Mouse (Mus musculus) G1E (cell line): ENCODE results near the gene Bola1. TPM values are rescaled to one million over a fixed set of nuclear protein-coding genes. Genes with fewer than 3 reads are reported as not detected.

Experiments
- ATAC-seq: 2 replicates; pipeline ENCODE4 v1.8.0; 2016; ENCODE audit warnings: mild to moderate bottlenecking; ENCODE audit not compliant: insufficient number of reproducible peaks, poor library complexity, low FRiP score, severe bottlenecking; ENCODE audit errors: extremely low read depth
- DNase-seq: peaks from one replicate; pipeline ENCODE4 v3.0.0; 2012; ENCODE audit warnings: low spot score
- H3K27me3 ChIP-seq: 2 replicates; pipeline ENCODE4 v1.6.1; 2012; ENCODE audit warnings: mild to moderate bottlenecking, low read length, inconsistent platforms; ENCODE audit not compliant: insufficient read depth
- H3K36me3 ChIP-seq: replicated peaks from 2 replicates; pipeline ENCODE3; 2012; ENCODE audit warnings: mild to moderate bottlenecking, inconsistent platforms
- H3K4me1 ChIP-seq: 2 replicates; pipeline ENCODE4 v1.6.1; 2012; ENCODE audit warnings: low read depth, low read length, inconsistent platforms, mixed read lengths; ENCODE audit not compliant: insufficient read depth
- H3K4me3 ChIP-seq: 2 replicates; pipeline ENCODE4 v1.5.1; 2012; ENCODE audit warnings: low read depth, mild to moderate bottlenecking, inconsistent platforms, low read length, moderate library complexity, mixed read lengths
- H3K9me3 ChIP-seq: replicated peaks from 2 replicates; pipeline ENCODE4 v1.6.1; 2012; ENCODE audit warnings: inconsistent platforms
- CTCF ChIP-seq: IDR thresholded peaks from 2 replicates; pipeline ENCODE4 v1.5.1; 2012; ENCODE audit warnings: low read depth, low read length, inconsistent platforms, mixed read lengths
- GATA1 ChIP-seq: IDR thresholded peaks from 2 replicates; pipeline ENCODE4 v1.6.1; 2012; ENCODE audit warnings: borderline replicate concordance, low read length, inconsistent platforms, mixed read lengths
- GATA2 ChIP-seq: IDR thresholded peaks from 2 replicates; pipeline ENCODE4 v1.6.1; 2012; ENCODE audit warnings: low read depth, low read length, inconsistent platforms, borderline replicate concordance
- POLR2AphosphoS5 ChIP-seq: IDR thresholded peaks from 2 replicates; pipeline ENCODE4 v1.6.1; 2012; ENCODE audit warnings: low read depth, low read length, inconsistent platforms; ENCODE audit not compliant: insufficient replicate concordance
- TAL1 ChIP-seq: conservative IDR thresholded peaks from 2 replicates; pipeline ENCODE4 v1.6.1; 2012; ENCODE audit warnings: low read depth, low read length, inconsistent platforms, mixed read lengths
- polyA plus RNA-seq: library from polyadenylated mRNA; stranded (reverse); fragments of >175 nt; gene quantifications from 2 replicates; pipeline ENCODE4 v1.2.3, GENCODE M21; 2012
- total RNA-seq, 2 experiments: library from RNA; stranded (forward) in 1 of 2; stranded (reverse) in 1 of 2; fragments of 200-1000 nt in 1 of 2; fragments of >200 nt in 1 of 2; fragmentation: Nextera tagmentation in 1 of 2; gene quantifications; 2 replicates each; pipeline ENCODE4 v1.2.3; 2014 to 2017

The Bola1 gene
- total and polyA plus RNA-seq, 3 experiments, result 19.6 to 115 (median 48.2) TPM

- peaks cover 13% of the 10 kb centered on the region for H3K36me3 ChIP-seq
- no peak for ATAC-seq
Observed at GRCm38 (mm10) chr3:96195616-96196313, 23.7 kb downstream of the Bola1 start.

GRCm38 (mm10) chr3:96194966-96195365 lies 24.5 kb downstream of the Bola1 start:
- DNase-seq, result no peak
- H3K4me1 ChIP-seq, result peaks cover 49% of the 10 kb centered on the region
- TF ChIP-seq GATA2 (no peak), TAL1 (no peak), POLR2AphosphoS5 (no peak), CTCF (no peak), GATA1 (no peak)
- H3K36me3 ChIP-seq, result peaks cover 13% of the 10 kb centered on the region
- peaks cover 5% of the 10 kb centered on the region for H3K9me3 ChIP-seq
- H3K27me3 ChIP-seq, result peaks cover 29% of the 10 kb centered on the region
- H3K4me3 ChIP-seq, result no peak overlapping the region
- no peak for ATAC-seq

More at GRCm38 (mm10) chr3:96195616-96196313, 23.7 kb downstream of the Bola1 start:
- Histone ChIP-seq H3K4me3 (no peak overlapping the region), H3K27me3 (peaks cover 21% of the 10 kb centered on the region), H3K4me1 (peaks cover 45% of the 10 kb centered on the region), H3K9me3 (peaks cover 5% of the 10 kb centered on the region)
- TF ChIP-seq CTCF (no peak), POLR2AphosphoS5 (no peak), TAL1 (no peak), GATA2 (no peak), GATA1 (no peak)
- DNase-seq, result no peak

- Histone ChIP-seq H3K36me3 (peaks cover 13% of the 10 kb centered on the region), H3K9me3 (peaks cover 5% of the 10 kb centered on the region), H3K4me3 (no peak overlapping the region), H3K27me3 (peaks cover 46% of the 10 kb centered on the region), H3K4me1 (peaks cover 31% of the 10 kb centered on the region)
- ATAC-seq (no peak), DNase-seq (no peak)
- TF ChIP-seq GATA1, result no peak
- no peak for TF ChIP-seq TAL1
- no peak for TF ChIP-seq GATA2
- TF ChIP-seq CTCF, result no peak
- TF ChIP-seq POLR2AphosphoS5, result no peak
Observed at GRCm38 (mm10) chr3:96192977-96193376, 26.5 kb downstream of the Bola1 start.

- Histone ChIP-seq H3K9me3 (no peaks in the 10 kb centered on the region), H3K27me3 (peaks cover 55% of the 10 kb centered on the region), H3K36me3 (peaks cover 23% of the 10 kb centered on the region), H3K4me1 (peaks cover 18% of the 10 kb centered on the region), H3K4me3 (no peak overlapping the region)
- TF ChIP-seq TAL1, result no peak
- TF ChIP-seq POLR2AphosphoS5, result no peak
- no peak for TF ChIP-seq GATA1
- no peak for TF ChIP-seq GATA2
- no peak for TF ChIP-seq CTCF
- no peak for ATAC-seq
- no peak for DNase-seq
Observed at GRCm38 (mm10) chr3:96182382-96182776, 37.1 kb downstream of the Bola1 start.

GRCm38 (mm10) chr3:96181510-96182381 lies 37.8 kb downstream of the Bola1 start:
- H3K36me3 ChIP-seq, result peaks cover 26% of the 10 kb centered on the region
- TF ChIP-seq CTCF, result no peak
- TF ChIP-seq GATA1, result no peak
- no peak for TF ChIP-seq GATA2
- TF ChIP-seq POLR2AphosphoS5, result no peak
- TF ChIP-seq TAL1, result no peak
- no peak for ATAC-seq
- peaks cover 49% of the 10 kb centered on the region for H3K27me3 ChIP-seq
- peaks cover 18% of the 10 kb centered on the region for H3K4me1 ChIP-seq
- no peak overlapping the region for H3K4me3 ChIP-seq
- no peak for DNase-seq
- H3K9me3 ChIP-seq, result no peaks in the 10 kb centered on the region

GRCm38 (mm10) chr3:96180727-96181477 lies 38.6 kb downstream of the Bola1 start, which contains the start of gene Sv2a:
Gene Sv2a (plus strand): TSS chr3:96181151.
- TF ChIP-seq POLR2AphosphoS5 (no peak), TAL1 (no peak), GATA2 (no peak), GATA1 (no peak), CTCF (no peak)
- Histone ChIP-seq H3K9me3 (no peaks in the 10 kb centered on the region), H3K4me1 (peaks cover 26% of the 10 kb centered on the region), H3K36me3 (peaks cover 35% of the 10 kb centered on the region), H3K4me3 (peak within 1 kb of the TSS; percentile 71), H3K27me3 (peaks cover 44% of the 10 kb centered on the region)
- ATAC-seq (no peak), DNase-seq (peak; percentile 47)
